Mouse (Mus musculus): ENCODE measurements around the gene Fcrlb.

Fcrlb gene

GRCm38 (mm10) chr1:170907111-170907455, 5.7 kb downstream of the Fcrlb start:
- DNase-seq, result no peak

- no peak for DNase-seq
Observed at GRCm38 (mm10) chr1:170903485-170903884, 9.3 kb downstream of the Fcrlb start.

GRCm38 (mm10) chr1:170901536-170902238, 11.1 kb downstream of the Fcrlb start:
- DNase-seq, result peak; percentile 81

GRCm38 (mm10) chr1:170900799-170901467, 11.8 kb downstream of the Fcrlb start:
- DNase-seq, result no peak

- DNase-seq, result peak; percentile 59
Observed at GRCm38 (mm10) chr1:170898413-170899075, 14.2 kb downstream of the Fcrlb start.

GRCm38 (mm10) chr1:170896651-170897281, 16.0 kb downstream of the Fcrlb start:
- DNase-seq, result no peak

GRCm38 (mm10) chr1:170894603-170895602, 17.8 kb downstream of the Fcrlb start:
- DNase-seq, result no peak

GRCm38 (mm10) chr1:170892279-170892678, 20.5 kb downstream of the Fcrlb start:
- DNase-seq, result no peak

GRCm38 (mm10) chr1:170891646-170892045, 21.1 kb downstream of the Fcrlb start:
- no peak for DNase-seq

GRCm38 (mm10) chr1:170889310-170889709, 23.4 kb downstream of the Fcrlb start:
- DNase-seq, result no peak

- DNase-seq, result no peak
Observed at GRCm38 (mm10) chr1:170886044-170886458, 26.7 kb downstream of the Fcrlb start.

GRCm38 (mm10) chr1:170884978-170885561, 27.7 kb downstream of the Fcrlb start, which contains the start of the genes Gm26620 and Dusp12:
Gm26620 (plus strand) TSS chr1:170885065.
Dusp12 (minus strand) TSS chr1:170885540.
- peak; percentile 93 for DNase-seq

- DNase-seq, result no peak
Observed at GRCm38 (mm10) chr1:170884390-170884789, 28.4 kb downstream of the Fcrlb start.

- no peak for DNase-seq
Observed at GRCm38 (mm10) chr1:170882915-170883485, 29.7 kb downstream of the Fcrlb start.

GRCm38 (mm10) chr1:170876906-170877305, 35.8 kb downstream of the Fcrlb start:
- no peak for DNase-seq

- DNase-seq, result no peak
Observed at GRCm38 (mm10) chr1:170875676-170876075, 37.1 kb downstream of the Fcrlb start.

- no peak for DNase-seq
Observed at GRCm38 (mm10) chr1:170871961-170872360, 40.8 kb downstream of the Fcrlb start.

GRCm38 (mm10) chr1:170871402-170871801, 41.3 kb downstream of the Fcrlb start:
- DNase-seq, result no peak

- DNase-seq, result no peak
Observed at GRCm38 (mm10) chr1:170868905-170869283, 43.8 kb downstream of the Fcrlb start.

GRCm38 (mm10) chr1:170868107-170868904, 44.4 kb downstream of the Fcrlb start:
- DNase-seq, result peak; percentile 77
